Mouse (Mus musculus): ENCODE results near the gene Tom1. TPM values are rescaled to one million over a fixed set of nuclear protein-coding genes. Genes with fewer than 3 reads are reported as not detected.

Gene Tom1
- polyA plus RNA-seq, 2 experiments = 6.1 to 9.2 TPM

- Histone ChIP-seq H3K27ac (peak overlapping the region; percentile 65), H3K27me3 (ENCODE audit: control insufficient read depth, insufficient read depth, low read length) (no peaks in the 10 kb centered on the region), H3K4me2 (ENCODE audit: low read depth) (peak overlapping the region; percentile 84), H3K36me3 (replicated peaks; ENCODE audit: control insufficient read depth, insufficient read depth, low read depth) (peaks cover 3% of the 10 kb centered on the region; the same call in 1 of the 2 replicates), H3K9me3 (ENCODE audit: control insufficient read depth, low read length) (no peaks in the 10 kb centered on the region), H3K4me1 (replicated peaks; ENCODE audit: control insufficient read depth in 2 of 2, insufficient read depth in 2 of 2, low read length in 1 of 2) (peaks cover 7% of the 10 kb centered on the region in 2 experiments), H3K4me3 (ENCODE audit: insufficient read depth in 1 of 2, low read depth in 2 of 2, low read length in 2 of 2) (peak overlapping the region; percentile 75 to 92), H3K9ac (replicated peaks) (peak overlapping the region; percentile 97)
- TF ChIP-seq CTCF (IDR thresholded peaks at IDR 0.05; ENCODE audit: low read depth) (no peak), EP300 (IDR thresholded peaks at IDR 0.05; ENCODE audit: low read depth) (no peak)
- ATAC-seq (ENCODE audit: insufficient read depth) (peak; percentile 94), DNase-seq (ENCODE audit: low read depth in 3 of 3, low spot score in 3 of 3) (peak; percentile 77 to 78 (median 77))
- WGBS (ENCODE audit: insufficient replicate concordance) = under 1% methylated on average over 99 of the region's 111 CpGs
These were observed 39.7 kb upstream of the Tom1 start for GRCm38 (mm10) chr8:74993475-74994451.

GRCm38 (mm10) chr8:74994540-74994939 lies 39.0 kb upstream of the Tom1 start:
- TF ChIP-seq EP300 (IDR thresholded peaks at IDR 0.05; ENCODE audit: low read depth) (no peak), CTCF (IDR thresholded peaks at IDR 0.05; ENCODE audit: low read depth) (no peak)
- 2% methylated on average over 7 of the region's 7 CpGs for WGBS (ENCODE audit: insufficient replicate concordance)
- Histone ChIP-seq H3K4me1 (replicated peaks; ENCODE audit: control insufficient read depth in 2 of 2, insufficient read depth in 2 of 2, low read length in 1 of 2) (peaks cover 7% of the 10 kb centered on the region in 2 experiments), H3K36me3 (replicated peaks; ENCODE audit: control insufficient read depth, insufficient read depth, low read depth) (peaks cover 9% of the 10 kb centered on the region), H3K27me3 (ENCODE audit: control insufficient read depth, insufficient read depth, low read length) (no peaks in the 10 kb centered on the region), H3K4me2 (ENCODE audit: low read depth) (peak overlapping the region; percentile 84), H3K27ac (peak overlapping the region; percentile 65), H3K4me3 (ENCODE audit: insufficient read depth in 1 of 2, low read depth in 2 of 2, low read length in 2 of 2) (peak overlapping the region; percentile 55 to 75), H3K9ac (replicated peaks) (peak overlapping the region; percentile 97), H3K9me3 (ENCODE audit: control insufficient read depth, low read length) (no peaks in the 10 kb centered on the region)
- DNase-seq (ENCODE audit: low read depth in 3 of 3, low spot score in 3 of 3) = peak in 1 of 3 experiments; percentile 9
- ATAC-seq (ENCODE audit: insufficient read depth) = no peak

- H3K4me3 ChIP-seq (ENCODE audit: insufficient read depth in 1 of 2, low read depth in 2 of 2, low read length in 2 of 2) = no peak overlapping the region
- peaks cover 35% of the 10 kb centered on the region for H3K36me3 ChIP-seq (replicated peaks; ENCODE audit: control insufficient read depth, insufficient read depth, low read depth)
- no peak overlapping the region for H3K4me2 ChIP-seq (ENCODE audit: low read depth)
- no peak overlapping the region for H3K27ac ChIP-seq
- no peaks in the 10 kb centered on the region for H3K9me3 ChIP-seq (ENCODE audit: control insufficient read depth, low read length)
- no peaks in the 10 kb centered on the region for H3K27me3 ChIP-seq (ENCODE audit: control insufficient read depth, insufficient read depth, low read length)
- 55% methylated on average over 3 of the region's 3 CpGs for WGBS (ENCODE audit: insufficient replicate concordance)
- no peaks in the 10 kb centered on the region for H3K4me1 ChIP-seq (replicated peaks; ENCODE audit: control insufficient read depth in 2 of 2, insufficient read depth in 2 of 2, low read length in 1 of 2)
- DNase-seq (ENCODE audit: low read depth in 3 of 3, low spot score in 3 of 3) (no peak), ATAC-seq (ENCODE audit: insufficient read depth) (no peak)
- no peak for TF ChIP-seq EP300 (IDR thresholded peaks at IDR 0.05; ENCODE audit: low read depth)
- no peak for TF ChIP-seq CTCF (IDR thresholded peaks at IDR 0.05; ENCODE audit: low read depth)
- no peak overlapping the region for H3K9ac ChIP-seq (replicated peaks)
These were observed 33.1 kb upstream of the Tom1 start for GRCm38 (mm10) chr8:75000431-75000830.

GRCm38 (mm10) chr8:75008826-75009225 lies 24.7 kb upstream of the Tom1 start:
- 71% methylated on average over 2 of the region's 2 CpGs for WGBS (ENCODE audit: insufficient replicate concordance)

GRCm38 (mm10) chr8:75013557-75013956 lies 19.9 kb upstream of the Tom1 start:
- H3K4me3 ChIP-seq (ENCODE audit: insufficient read depth in 1 of 2, low read depth in 2 of 2, low read length in 2 of 2) = no peak overlapping the region
- WGBS (ENCODE audit: insufficient replicate concordance) = 53% methylated on average over 2 of the region's 2 CpGs
- no peak overlapping the region for H3K4me2 ChIP-seq (ENCODE audit: low read depth)
- peaks cover 5% of the 10 kb centered on the region; the same call in 1 of the 2 replicates for H3K36me3 ChIP-seq (replicated peaks; ENCODE audit: control insufficient read depth, insufficient read depth, low read depth)
- DNase-seq (ENCODE audit: low read depth in 3 of 3, low spot score in 3 of 3) (no peak), ATAC-seq (ENCODE audit: insufficient read depth) (no peak)
- H3K9me3 ChIP-seq (ENCODE audit: control insufficient read depth, low read length) = no peaks in the 10 kb centered on the region
- H3K4me1 ChIP-seq (replicated peaks; ENCODE audit: control insufficient read depth in 2 of 2, insufficient read depth in 2 of 2, low read length in 1 of 2) = peaks cover 13 to 23% of the 10 kb centered on the region in 2 experiments
- no peak overlapping the region for H3K9ac ChIP-seq (replicated peaks)
- H3K27ac ChIP-seq = no peak overlapping the region
- H3K27me3 ChIP-seq (ENCODE audit: control insufficient read depth, insufficient read depth, low read length) = no peaks in the 10 kb centered on the region
- TF ChIP-seq EP300 (IDR thresholded peaks at IDR 0.05; ENCODE audit: low read depth) (no peak), CTCF (IDR thresholded peaks at IDR 0.05; ENCODE audit: low read depth) (no peak)

More at GRCm38 (mm10) chr8:75008826-75009225, 24.7 kb upstream of the Tom1 start:
- H3K36me3 ChIP-seq (replicated peaks; ENCODE audit: control insufficient read depth, insufficient read depth, low read depth) = peaks cover 3% of the 10 kb centered on the region
- no peak overlapping the region for H3K27ac ChIP-seq
- H3K9me3 ChIP-seq (ENCODE audit: control insufficient read depth, low read length) = no peaks in the 10 kb centered on the region
- ATAC-seq (ENCODE audit: insufficient read depth) (no peak), DNase-seq (ENCODE audit: low read depth in 3 of 3, low spot score in 3 of 3) (no peak)
- H3K9ac ChIP-seq (replicated peaks) = no peak overlapping the region
- TF ChIP-seq CTCF (IDR thresholded peaks at IDR 0.05; ENCODE audit: low read depth) = no peak
- H3K4me1 ChIP-seq (replicated peaks; ENCODE audit: control insufficient read depth in 2 of 2, insufficient read depth in 2 of 2, low read length in 1 of 2) = no peaks in the 10 kb centered on the region
- H3K27me3 ChIP-seq (ENCODE audit: control insufficient read depth, insufficient read depth, low read length) = no peaks in the 10 kb centered on the region
- H3K4me3 ChIP-seq (ENCODE audit: insufficient read depth in 1 of 2, low read depth in 2 of 2, low read length in 2 of 2) = no peak overlapping the region
- H3K4me2 ChIP-seq (ENCODE audit: low read depth) = no peak overlapping the region

Measured in liver, embryonic 14.5 days (tissue).